Mouse (Mus musculus) embryo, embryonic 11 days (tissue): ENCODE measurements around the gene Ptprm.

Experiments used
- DNase-seq: peaks from one replicate; pipeline ENCODE4 v3.0.0-alpha.2; 2015

Gene Ptprm

DNA sequence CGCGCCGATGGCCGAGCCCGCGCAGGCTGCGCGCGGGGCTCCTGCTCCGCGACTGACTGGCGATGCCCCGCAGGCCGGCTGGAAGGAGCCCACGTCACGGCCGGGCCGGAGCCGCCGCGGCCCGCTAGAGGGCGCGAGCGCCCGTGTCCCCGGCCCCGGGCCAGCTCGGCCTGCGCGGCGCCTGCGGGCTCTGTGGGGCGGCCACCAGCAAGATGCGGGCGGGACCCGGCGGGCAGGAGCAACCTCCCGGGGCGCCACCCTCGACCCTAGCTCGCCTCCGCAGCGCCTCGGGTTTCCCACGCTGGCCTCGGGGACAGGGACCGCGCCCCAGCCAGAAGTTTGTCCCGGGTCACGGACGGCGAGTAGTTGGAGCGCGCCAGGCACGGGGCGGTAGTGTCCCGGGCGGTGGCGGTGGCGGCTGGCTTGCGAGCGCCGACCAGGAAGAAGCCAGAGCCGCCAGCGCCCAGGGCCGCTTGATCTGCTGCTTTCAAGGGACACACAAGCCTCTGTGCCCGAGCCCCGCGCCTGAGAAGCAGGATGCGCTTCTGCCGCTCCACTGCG lies at the start of gene Ptprm:
Gene Ptprm (minus strand): TSS at position 7 of the 561 bp plus-strand sequence.
- peak; percentile 92 for DNase-seq

DNA sequence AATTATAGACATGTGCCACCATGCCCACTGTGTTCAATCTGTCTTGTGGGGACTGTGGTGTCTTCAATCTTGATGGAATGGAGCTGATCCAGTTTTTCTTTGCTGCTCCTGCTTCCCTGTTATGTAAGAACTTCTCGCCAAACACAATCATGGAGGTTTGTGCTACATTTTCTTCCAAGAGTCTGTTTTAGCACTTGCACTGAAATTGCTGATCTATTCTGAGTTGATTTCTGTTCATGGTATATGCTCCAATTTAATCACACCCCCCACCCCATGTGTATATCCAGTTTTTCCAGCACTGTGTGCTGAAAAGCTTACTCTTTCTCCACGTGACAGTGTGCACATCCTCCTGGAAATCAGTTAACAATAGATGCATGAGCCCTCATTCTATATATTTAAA lies 41.9 kb upstream of the Ptprm start:
- no peak for DNase-seq

DNA sequence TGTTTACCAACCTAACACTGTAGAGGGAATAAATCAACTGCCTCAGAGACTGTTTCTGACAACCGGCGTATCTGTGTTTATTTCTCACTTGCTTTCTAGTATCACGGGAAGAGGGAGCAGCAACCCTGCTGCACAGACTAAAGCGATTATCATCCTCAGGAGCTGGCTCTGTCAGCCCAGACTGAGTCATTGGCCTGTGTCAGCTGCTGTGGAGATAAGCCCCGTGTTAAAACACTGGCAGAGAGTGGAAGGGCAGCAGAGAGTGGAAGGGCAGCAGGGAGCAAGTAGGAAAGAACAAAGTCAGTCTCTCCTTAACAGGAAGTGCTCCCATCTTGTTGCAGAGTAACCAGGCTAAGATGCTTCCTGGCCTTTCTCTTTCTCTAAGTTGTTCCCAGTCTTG lies 36.6 kb upstream of the Ptprm start:
- no peak for DNase-seq

DNA sequence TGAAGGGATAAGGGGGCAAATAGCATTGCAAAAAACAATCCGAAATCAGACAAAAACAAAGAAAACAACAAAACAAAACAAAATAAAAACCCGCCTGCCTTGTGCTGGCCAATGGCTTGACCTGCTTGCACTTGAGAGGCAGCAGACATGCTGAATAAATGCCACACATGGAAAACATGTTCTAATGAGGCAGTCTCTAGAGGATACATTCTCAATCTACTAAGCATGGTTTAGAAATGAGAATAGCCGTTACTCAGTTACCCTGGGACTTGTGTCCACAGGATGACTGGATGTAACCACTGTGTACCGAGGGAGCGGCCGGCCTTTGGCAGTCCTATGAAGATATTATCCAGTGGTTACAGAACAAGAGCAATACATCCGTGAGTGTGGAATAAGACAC lies 33.9 kb upstream of the Ptprm start:
- no peak for DNase-seq

DNA sequence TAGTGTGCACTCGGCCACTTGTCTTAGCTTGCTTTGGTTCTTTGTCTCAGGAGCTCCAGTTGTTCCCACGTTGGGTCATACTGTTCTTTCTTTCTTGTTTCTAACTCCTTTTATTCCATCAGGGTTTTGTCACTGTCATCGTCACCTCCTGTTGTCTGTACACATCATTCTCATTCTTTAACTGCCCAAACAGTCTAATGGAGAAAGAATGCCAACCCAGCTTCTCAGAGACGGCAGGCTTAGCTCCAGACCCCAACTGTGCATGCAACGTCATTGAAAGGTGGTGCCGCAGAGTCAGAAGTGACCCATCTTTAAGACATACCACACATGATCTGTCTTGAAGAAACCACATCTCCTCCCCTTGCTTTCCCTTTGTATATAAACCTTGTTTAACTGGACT lies 31.0 kb upstream of the Ptprm start:
- DNase-seq = no peak

DNA sequence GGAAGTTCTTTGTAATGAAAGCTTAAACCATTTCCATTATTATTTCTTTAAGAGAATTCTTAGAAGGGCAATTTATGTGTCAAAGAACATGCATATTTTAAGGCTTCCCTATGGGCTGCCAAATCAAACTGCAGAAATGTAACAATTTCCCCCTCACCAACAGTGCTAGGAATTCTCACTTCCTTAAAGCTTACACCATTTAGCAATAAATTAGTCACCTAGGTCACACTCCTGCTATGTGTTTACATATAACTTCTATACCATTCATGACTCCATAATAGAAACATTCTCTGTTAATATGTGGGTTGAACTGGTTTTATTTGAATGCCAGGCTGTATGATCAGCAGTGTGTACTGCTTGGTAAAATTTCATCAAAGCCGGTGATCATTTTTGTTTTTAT lies 29.4 kb upstream of the Ptprm start:
- DNase-seq = no peak

DNA sequence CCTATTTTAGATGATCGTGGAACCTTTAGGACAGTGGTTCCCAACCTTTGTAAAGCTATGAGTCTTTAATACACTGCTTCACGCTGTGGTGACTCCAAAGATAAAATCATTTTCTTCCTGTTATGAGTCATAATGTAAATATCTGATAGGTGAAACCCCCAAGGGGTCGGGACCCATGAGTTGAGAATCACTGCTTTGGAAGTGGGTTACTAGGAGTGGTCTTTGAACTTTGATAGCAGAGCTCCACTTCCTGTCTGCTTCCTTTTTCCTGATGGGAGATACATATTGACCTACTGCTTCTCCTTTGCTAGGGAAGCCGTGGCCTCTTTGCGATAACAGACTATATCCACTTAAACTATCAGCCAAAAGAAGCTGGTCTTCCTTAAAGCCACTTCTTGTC lies 27.4 kb upstream of the Ptprm start:
- no peak for DNase-seq

DNA sequence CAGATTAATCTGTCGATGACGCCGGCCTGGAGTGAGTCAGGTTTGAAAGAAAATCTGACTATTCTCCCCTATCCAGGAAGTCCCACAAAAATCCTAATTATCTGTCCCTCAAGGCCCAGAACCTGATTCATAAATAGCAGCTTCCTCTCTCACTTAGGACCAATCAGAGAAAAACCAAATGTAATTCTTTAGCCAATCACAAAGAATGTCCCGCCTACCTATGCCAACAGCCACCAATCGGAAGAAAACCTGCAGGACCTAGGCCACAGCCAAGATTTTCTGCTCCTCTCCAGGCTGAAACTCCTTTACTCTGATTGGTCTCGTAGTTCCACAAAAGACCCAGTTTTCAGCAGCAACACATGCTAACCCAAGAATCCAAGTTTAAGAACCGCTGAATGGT lies 13.6 kb upstream of the Ptprm start:
- no peak for DNase-seq

DNA sequence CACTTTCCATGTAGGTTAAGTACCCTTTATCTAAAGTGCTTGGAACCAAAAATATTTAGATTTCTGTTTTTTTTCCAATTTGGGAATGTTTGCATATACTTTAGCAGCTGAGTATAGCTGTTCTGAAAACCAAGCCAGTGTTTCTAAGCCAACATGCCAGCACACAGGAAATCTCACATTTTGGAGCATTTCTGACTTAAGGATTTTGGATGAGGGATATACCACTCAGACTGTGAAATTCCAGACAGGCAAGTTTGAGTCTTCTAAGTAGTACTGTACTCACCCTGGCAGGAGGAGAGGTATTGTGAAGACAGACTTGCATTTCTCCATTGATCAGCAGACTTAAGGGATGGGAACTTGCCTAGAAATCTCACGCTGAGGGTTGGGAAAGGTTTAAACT lies 10.2 kb upstream of the Ptprm start:
- no peak for DNase-seq

DNA sequence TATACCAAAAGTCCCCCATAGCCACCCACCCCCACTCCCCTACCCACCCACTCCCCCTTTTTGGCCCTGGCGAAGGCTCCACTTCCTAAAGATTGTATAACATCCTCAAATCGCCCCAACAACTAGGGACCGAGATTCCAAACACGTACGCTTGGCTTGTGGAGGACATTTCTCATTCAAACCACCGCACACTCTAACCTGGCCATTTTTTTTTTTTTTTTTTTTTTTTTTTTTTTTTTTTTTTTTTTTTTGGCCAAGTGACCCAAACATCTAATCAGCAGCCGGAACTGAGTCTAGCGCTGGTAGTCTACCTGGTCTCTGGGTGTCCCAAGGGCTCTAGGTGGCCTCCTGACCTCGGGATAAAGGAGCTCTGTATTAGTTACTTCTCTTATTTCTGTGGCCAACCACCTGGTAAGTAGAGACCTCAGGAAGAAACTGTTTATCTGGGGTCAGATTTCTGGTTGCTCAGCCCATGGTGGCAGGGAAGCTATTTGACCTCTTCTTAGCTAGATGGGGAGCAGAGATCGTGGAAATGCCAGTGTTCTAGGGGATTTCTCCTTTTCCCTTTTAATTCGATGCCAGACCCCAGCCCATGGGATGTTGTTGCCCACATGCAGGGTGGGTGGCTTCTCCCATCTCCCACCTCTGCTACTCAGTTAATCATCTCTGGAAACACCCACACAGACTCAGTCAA lies 9.3 kb upstream of the Ptprm start:
- DNase-seq = no peak

DNA sequence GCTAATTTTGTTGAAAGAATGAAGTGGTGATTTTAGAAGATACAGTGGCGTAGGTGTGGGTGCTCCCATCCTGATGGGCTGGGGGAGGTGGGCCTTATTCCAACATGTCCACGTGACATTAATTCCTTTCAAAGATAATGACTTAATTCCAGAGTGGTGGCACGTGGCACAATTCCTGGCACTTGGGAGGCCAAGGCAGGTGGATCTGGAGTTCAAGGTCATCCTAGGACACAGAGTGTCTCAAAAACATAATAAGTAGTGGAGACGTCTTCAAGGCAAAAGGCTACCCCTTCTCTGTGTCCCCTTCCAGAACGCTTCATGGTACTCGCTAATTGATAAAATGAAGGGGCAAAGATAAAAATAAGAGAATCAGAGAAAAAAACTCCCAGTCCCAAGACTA lies 7.9 kb upstream of the Ptprm start:
- no peak for DNase-seq

DNA sequence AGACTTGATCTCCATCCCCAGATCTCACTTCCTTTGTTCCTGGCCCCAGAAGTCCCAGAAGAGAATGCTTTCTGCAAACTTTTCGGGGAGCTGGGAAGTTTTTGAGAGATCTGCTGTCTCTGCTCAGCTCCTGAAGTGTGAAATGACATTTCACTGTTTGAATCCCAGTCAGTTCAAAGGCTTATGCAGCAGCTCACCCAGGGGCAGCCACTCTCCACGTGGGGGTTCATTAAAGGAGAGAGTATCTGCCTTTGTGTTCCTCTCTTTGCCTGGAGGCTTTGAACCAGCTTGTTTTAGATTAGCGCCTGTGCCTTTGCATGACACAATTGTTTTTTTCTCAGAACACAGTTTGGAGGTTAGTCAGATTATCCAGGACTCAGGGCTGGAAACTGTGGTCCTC lies 6.3 kb upstream of the Ptprm start:
- peak; percentile 12 for DNase-seq

DNA sequence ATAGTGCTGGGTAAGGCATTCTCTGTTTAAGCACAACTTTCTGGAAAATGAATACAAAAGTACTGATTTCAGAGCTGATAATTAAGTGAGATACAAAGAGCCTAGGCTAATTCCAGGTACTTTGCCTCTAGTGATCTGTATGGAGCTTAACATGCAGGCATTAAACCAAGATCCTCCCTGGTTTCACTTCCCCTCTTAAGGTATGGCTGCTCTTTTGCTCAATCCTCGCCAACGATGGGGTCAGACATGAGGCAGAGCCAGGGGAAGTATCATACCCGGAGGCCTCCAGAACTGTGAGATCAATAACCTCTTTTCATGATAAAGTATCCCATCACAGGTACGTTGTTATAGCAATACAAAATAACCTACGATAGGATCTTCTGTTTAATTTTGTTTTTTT lies 5.3 kb upstream of the Ptprm start:
- DNase-seq = no peak

DNA sequence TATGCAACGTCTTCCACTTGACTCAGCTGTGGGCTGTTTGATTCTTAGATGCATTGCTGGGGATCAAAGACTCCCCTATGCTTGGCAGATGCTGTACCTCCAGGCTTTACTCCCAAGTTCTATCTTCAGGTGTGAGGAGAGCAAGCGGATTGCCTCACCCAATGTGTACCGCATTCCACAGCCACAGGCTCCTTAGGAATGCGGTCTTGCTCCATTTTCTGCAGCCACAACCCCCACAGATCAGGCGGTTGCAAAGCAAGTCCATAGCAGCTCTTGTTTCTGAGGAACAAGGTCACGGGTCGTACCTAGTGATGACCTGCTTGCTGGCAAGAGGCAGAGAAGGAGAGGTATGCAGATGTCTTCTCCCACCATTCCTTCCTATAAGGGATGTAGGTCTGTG lies 4.3 kb upstream of the Ptprm start:
- no peak for DNase-seq

DNA sequence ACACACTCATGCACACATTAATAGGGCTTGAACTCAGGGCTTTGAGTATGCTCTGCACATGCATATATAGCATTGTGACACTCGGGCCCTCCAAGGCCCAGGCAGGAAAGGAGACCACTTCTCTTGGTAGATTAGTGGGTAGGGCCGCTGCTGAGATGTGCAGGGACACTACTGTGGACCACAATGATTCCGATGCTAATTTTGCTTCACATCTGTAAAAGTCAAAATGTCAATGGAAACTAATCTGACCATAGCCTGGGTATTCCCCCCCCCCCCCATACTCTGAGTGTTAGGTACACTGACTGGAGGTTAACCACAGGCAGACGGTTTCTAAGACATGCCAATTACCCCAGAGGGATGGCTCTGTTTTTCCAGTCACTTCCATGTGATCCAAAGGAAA lies 2.9 kb upstream of the Ptprm start:
- DNase-seq = no peak

DNA sequence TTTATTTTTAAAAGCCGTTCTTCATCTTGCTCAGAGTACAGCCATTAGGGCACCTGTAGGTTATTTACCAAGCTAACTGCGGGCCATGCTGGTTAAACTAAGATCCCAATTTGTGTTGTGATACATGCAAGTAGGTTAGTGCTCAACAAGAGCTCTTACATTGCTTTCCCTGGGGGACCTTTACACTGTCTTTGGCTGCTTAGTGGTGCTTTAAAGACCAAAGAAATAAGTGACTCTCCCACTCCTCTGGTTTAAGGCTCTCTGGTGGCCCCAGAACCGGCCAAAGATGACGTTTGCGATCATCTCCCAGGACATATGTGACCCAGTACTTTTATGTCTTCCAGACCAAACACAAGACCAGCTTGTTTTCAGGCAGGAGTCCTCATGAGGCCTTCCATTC lies 994 bp upstream of the Ptprm start:
- peak; percentile 22 for DNase-seq

DNA sequence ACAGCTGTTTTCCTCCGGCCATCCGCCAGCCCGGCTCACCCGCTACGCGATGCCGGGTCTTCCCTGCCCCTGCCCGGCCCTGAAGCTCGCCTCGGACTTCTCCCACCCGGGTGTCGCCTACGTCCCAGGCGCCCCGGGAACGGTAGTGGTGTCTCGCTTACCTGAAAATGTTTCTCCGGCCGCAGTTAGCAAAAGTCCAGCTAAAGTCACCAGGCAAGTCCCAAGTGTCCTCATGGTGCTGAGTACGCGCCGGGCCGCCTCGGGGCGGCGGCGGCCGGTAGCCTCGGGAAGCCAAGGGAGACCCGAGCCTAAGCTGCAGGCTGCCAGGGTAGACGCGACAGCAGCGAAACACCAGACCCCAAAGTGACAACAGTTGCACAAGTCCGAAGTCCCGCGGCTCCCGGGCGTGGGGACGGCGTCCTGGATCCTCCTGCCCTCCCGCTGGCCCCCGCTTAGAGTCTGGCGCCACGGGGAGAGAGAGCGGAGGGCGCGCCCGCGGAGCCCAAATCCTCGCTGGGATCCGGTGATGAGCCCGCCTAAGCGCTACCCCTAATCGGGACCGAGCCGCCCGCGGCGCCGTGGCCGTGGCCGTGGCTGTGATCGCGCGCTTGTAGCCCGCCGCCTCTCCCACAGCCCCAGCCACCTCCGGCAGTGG lies 334 bp downstream of the Ptprm start:
- peak; percentile 68 for DNase-seq

DNA sequence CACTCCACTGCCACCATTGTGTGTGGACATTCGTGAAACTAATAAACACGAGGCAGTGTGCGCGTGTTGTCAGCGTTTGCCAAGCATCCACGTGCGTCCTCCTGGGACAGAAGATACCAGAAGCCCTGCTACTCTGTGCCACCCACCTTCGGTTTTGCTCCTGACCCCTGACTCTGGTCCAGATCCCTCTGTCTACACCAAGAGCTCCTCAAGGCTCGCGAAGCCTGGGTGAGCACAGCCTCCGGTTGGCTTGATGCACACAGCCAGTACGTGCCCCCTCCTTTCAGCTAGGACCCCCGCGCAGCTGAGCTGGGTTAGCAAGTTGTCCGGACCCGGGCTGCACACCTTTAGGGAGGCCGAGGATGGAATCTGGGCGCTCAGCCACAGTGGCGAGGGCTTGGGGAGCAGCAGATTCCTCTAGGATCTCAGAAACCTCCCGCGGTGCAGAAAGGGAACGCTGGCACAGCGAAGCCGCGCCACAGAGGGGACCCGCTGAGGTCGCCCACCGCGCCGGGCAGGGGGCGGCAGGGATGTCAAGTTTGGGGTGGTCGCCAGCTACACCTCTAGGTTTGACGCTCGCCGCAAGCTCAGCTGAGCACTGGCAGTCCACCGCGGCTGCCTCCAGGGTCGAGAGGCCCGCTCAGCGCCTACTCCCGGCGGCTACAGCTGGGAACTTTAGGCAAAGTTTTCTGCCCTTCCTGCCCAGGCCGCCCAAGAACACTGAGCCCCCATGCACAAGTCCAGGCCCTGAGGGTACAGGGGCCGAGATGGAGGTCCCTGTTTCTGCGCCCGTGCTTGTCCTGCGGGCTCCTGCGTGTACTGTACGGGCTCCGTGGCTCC lies 1.1 kb downstream of the Ptprm start:
- DNase-seq = peak; percentile 75

DNA sequence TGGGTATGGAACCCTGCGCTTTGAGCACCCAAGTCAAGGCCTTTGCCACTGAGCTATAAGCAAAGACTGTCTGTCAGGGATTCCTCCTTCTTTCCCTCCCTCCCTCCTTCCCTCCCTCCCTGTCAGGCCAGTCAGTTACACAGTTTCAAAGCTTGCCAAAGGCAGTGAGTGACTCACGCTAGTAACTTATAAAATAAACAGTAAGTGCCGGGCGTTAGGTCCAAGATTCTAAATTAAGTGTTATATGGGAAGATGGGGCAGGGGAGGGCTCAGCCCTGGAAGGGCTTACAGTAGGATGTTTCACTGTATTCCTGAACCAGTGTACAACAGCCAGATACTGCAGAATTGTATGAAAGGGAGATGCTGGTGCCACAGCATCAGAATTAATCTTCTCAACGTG lies 2.8 kb downstream of the Ptprm start:
- no peak for DNase-seq

DNA sequence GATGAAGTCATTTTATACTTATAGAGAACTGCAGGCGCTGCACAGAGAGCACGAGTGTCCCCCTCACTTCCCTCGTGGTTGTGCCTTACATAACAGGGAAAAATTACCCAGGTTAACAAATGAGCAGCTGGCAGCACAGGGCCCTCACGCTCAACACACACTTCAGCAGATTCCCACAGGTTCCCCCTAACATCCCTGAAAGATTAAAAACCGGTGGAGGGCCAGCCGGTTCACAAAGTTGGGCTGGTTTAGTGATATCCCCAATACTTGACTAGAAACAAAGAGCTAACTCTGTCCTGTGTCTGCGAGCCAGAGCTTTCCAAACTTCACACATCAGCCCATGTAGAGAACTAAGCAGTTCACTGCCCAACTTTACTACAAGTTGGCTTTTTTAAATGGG lies 3.7 kb downstream of the Ptprm start:
- no peak for DNase-seq

DNA sequence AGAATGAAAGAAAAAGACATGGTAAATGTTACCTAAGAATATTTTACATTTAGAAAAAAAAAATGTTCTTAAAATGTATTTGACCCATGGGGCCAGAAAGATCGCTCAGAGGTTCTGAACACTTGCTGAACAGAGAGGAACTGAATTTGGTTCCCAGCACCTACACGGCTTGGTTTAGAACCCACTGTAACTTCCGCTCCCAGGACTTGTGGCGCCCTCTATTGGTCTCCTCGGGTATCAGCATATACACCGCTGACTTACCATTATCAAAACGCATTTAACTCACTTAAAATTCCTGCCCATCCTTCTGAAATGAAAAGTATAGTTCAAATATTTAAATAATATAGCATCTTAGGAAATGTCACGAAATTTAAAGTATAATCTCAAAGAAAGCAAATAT lies 4.7 kb downstream of the Ptprm start:
- DNase-seq = no peak

DNA sequence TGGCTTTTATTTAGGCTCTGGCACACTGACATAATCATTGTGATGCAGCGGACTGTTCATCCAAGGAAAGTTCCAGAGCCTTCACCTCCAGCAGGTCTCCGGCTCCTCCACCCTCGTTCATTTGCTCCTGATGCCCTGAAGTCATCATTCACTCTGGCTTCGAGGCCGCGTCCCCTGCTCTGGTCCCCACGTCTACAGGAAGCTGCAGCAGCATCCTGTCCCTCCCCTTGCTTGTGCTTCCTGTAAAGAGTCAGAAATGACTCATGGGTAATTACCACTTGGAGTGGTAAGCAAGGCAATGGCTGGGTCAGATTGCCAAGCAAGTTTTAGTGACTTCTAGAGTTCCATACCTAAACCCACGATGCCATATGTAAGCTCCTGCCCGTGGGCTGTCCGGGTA lies 7.3 kb downstream of the Ptprm start:
- DNase-seq = no peak

DNA sequence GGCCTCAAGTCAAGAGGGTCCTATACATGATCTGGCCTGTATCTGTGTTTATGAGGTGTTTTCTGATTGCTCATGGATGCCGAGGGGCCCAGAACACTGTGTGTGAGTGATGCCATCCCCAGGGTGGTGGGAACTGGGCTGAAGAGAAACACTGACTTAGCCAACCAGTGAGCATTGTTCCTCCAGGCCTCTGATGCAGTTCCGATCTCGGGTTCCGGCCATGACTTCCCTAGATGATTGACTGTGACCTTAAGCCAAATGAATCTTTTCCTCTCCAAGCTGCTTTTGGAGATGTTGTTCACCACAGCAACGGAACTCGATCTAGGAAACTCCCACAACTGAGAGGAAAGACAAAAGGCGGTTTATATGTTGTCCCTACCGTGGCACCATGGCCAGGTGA lies 9.1 kb downstream of the Ptprm start:
- DNase-seq = no peak

DNA sequence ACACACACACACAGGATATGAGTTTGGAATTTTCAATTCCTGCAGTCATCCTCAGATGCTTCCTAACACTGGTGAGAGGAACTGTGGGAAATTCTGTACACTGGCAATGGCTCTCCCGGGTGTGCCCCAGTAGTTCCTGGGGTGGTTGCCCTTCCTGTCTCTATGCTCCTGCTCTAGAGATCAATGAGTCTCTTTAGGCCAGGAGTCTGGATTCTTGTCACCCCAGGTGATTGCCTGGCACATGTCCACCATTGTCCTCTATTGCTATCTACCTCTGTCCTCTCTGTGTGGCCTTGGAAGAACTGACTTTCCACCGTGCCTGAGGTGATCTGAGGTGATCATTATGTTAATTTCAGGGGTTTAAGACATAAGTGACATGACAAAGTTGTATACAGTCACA lies 10.8 kb downstream of the Ptprm start:
- DNase-seq = no peak
